Comparison of ENCODE assay signal across 8 mouse cellular contexts in the genomic region with DNA sequence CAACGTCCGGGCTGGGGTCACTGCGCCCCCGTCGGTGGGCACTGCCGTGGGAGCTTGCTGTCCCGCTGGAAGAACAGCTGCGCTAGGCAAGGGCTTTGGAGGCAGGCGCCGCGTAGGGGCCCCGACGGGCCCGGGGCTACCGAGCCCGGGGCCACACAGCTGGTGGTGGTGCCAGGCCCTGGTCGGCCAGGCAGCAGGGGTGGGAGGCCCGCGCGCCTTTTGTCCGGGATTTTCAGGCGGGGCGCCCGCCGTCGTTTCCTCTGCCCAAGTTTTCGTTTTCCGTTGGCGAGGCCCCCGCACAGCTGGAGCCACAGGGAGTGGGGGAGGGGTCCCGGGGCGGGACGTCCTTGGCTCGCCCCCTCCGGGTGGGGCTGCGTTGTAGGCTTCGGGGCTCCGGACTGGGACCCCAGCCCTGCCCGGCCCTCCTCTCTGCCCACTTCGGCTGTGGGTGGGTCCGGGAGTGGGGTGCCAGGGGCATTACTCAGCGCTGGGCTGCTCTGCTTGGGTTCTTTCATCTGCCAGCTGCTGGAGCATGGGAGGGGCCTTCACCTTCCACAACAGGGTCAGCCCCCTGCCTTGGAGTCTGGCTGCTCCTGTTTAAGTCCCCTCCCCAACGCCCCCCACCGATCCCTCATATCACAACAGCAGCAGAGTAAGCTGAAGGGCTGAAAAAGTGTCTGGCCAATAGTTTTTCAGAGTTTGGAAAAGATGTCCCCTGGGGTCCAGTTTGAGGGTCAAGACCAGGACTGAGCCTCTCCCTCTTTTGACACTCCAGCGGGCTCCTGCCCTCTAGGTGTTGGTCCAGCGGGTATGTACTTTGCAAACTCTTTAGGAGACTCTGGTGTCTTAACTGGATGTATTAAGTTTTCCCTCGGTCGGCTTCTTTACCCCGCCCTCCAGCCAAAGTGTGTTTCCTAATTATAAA. TPM values are rescaled to one million over a fixed set of nuclear protein-coding genes. Genes with fewer than 3 reads are reported as not detected.
DNase-seq lines count a peak whose midpoint lies in the region; ATAC-seq lines count a peak whose summit lies in the region.

No protein-coding gene starts in this region.

- no peaks in the 10 kb centered on the region for H3K9me3 ChIP-seq in embryonic facial prominence, embryonic 12.5 days
- H3K9me3 ChIP-seq in heart, embryonic 16.5 days (replicated peaks; ENCODE audit: control insufficient read depth, low read length), result no peaks in the 10 kb centered on the region
- H3K9me3 ChIP-seq in limb, embryonic 11.5 days (ENCODE audit: control insufficient read depth, low read length), result no peaks in the 10 kb centered on the region
- H3K9me3 ChIP-seq in midbrain, embryonic 14.5 days (ENCODE audit: control insufficient read depth, low read length), result no peaks in the 10 kb centered on the region

- H3K27ac ChIP-seq in embryonic facial prominence, embryonic 12.5 days, result peak overlapping the region; percentile 79
- H3K27ac ChIP-seq in heart, embryonic 16.5 days (ENCODE audit: low read length), result peak overlapping the region; percentile 93
- peak overlapping the region; percentile 70; the same call in 1 of the 2 replicates for H3K27ac ChIP-seq in limb, embryonic 11.5 days (replicated peaks; ENCODE audit: low read depth, low read length)
- no peak overlapping the region for H3K27ac ChIP-seq in midbrain, embryonic 14.5 days (replicated peaks; ENCODE audit: low read depth, low read length)

- WGBS in embryonic facial prominence, embryonic 12.5 days, result 2% methylated on average over 49 of the region's 49 CpGs
- 2% methylated on average over 45 of the region's 49 CpGs for WGBS in heart, embryonic 16.5 days
- WGBS in limb, embryonic 11.5 days, result 3% methylated on average over 49 of the region's 49 CpGs
- 3% methylated on average over 48 of the region's 49 CpGs for WGBS in midbrain, embryonic 14.5 days

- H3K4me2 ChIP-seq in embryonic facial prominence, embryonic 12.5 days (replicated peaks), result peak overlapping the region; percentile 81
- H3K4me2 ChIP-seq in heart, embryonic 16.5 days (ENCODE audit: low read depth, low read length), result peak overlapping the region; percentile 62
- H3K4me2 ChIP-seq in limb, embryonic 11.5 days (ENCODE audit: low read depth, severe bottlenecking), result peak overlapping the region; percentile 89
- peak overlapping the region; percentile 54 for H3K4me2 ChIP-seq in midbrain, embryonic 14.5 days (ENCODE audit: low read length)

- peak overlapping the region; percentile 83 for H3K9ac ChIP-seq in embryonic facial prominence, embryonic 12.5 days
- peak overlapping the region; percentile 95 for H3K9ac ChIP-seq in heart, embryonic 16.5 days (ENCODE audit: low read length)
- peak overlapping the region; percentile 76 for H3K9ac ChIP-seq in limb, embryonic 11.5 days (ENCODE audit: low read length)
- peak overlapping the region; percentile 52 for H3K9ac ChIP-seq in midbrain, embryonic 14.5 days (replicated peaks; ENCODE audit: low read length)

- peak overlapping the region; percentile 86 for H3K4me3 ChIP-seq in embryonic facial prominence, embryonic 12.5 days
- peak overlapping the region; percentile 91 for H3K4me3 ChIP-seq in heart, embryonic 16.5 days (ENCODE audit: low read length)
- H3K4me3 ChIP-seq in limb, embryonic 11.5 days (ENCODE audit: low read depth, low read length), result peak overlapping the region; percentile 91
- H3K4me3 ChIP-seq in midbrain, embryonic 14.5 days (replicated peaks; ENCODE audit: low read depth, low read length), result peak overlapping the region; percentile 38

- peaks cover 28% of the 10 kb centered on the region for H3K4me1 ChIP-seq in embryonic facial prominence, embryonic 12.5 days
- H3K4me1 ChIP-seq in heart, embryonic 16.5 days (ENCODE audit: control insufficient read depth, insufficient read depth, low read length), result peaks cover 23% of the 10 kb centered on the region
- peaks cover 17% of the 10 kb centered on the region for H3K4me1 ChIP-seq in limb, embryonic 11.5 days (ENCODE audit: control insufficient read depth, insufficient read depth, low read length)
- peaks cover 7% of the 10 kb centered on the region; the same call in 1 of the 2 replicates for H3K4me1 ChIP-seq in midbrain, embryonic 14.5 days (ENCODE audit: control insufficient read depth, insufficient read depth, low read length)

- intact Hi-C loops in left cerebral cortex, postnatal 14 days (cut with DNase I), result no loop called here

- DNase-seq in 3134 (ENCODE audit: extremely low read depth, insufficient read length, low spot score), result peak; percentile 75
- DNase-seq in CD4-positive helper T cell, adult 2 months (ENCODE audit: low read depth, low spot score), result peak; percentile 29
- peak; percentile 76 for DNase-seq in limb, embryonic 11.5 days (ENCODE audit: low spot score)
- no peak for DNase-seq in midbrain, embryonic 14.5 days
- no peak for DNase-seq in left cerebral cortex, postnatal 14 days (ENCODE audit: low spot score in 2 of 2)

- H3K27me3 ChIP-seq in embryonic facial prominence, embryonic 12.5 days, result no peaks in the 10 kb centered on the region
- no peaks in the 10 kb centered on the region for H3K27me3 ChIP-seq in heart, embryonic 16.5 days (ENCODE audit: control insufficient read depth, insufficient read depth, low read length)
- no peaks in the 10 kb centered on the region for H3K27me3 ChIP-seq in limb, embryonic 11.5 days (ENCODE audit: control insufficient read depth, insufficient read depth, low read length)
- peaks cover 5% of the 10 kb centered on the region; the same call in 1 of the 2 replicates for H3K27me3 ChIP-seq in midbrain, embryonic 14.5 days (ENCODE audit: control insufficient read depth, insufficient read depth, low read length)

- no peaks in the 10 kb centered on the region for H3K36me3 ChIP-seq in embryonic facial prominence, embryonic 12.5 days
- no peaks in the 10 kb centered on the region for H3K36me3 ChIP-seq in heart, embryonic 16.5 days (ENCODE audit: control insufficient read depth, insufficient read depth)
- H3K36me3 ChIP-seq in limb, embryonic 11.5 days (ENCODE audit: control insufficient read depth, insufficient read depth, low read length), result no peaks in the 10 kb centered on the region
- no peaks in the 10 kb centered on the region for H3K36me3 ChIP-seq in midbrain, embryonic 14.5 days (ENCODE audit: control insufficient read depth, insufficient read depth, low read length)

- ATAC-seq in embryonic facial prominence, embryonic 12.5 days (ENCODE audit: insufficient number of reproducible peaks, insufficient read depth, low FRiP score, low TSS enrichment), result peak; percentile 39
- ATAC-seq in heart, embryonic 16.5 days (replicated peaks; ENCODE audit: extremely low read depth, insufficient read depth, low FRiP score), result peak; percentile 52
- peak; percentile 55 for ATAC-seq in limb, embryonic 11.5 days (ENCODE audit: insufficient number of reproducible peaks, low FRiP score, low TSS enrichment, low read depth)
- peak; percentile 24; the same call in 1 of the 2 replicates for ATAC-seq in midbrain, embryonic 14.5 days (ENCODE audit: low FRiP score, low TSS enrichment)
- no peak for ATAC-seq in erythroid progenitor cell, adult 5-6 weeks (replicated peaks; ENCODE audit: low FRiP score, poor library complexity, severe bottlenecking)

RNA-seq across cellular contexts. Expression of a gene that starts 0.6 kb away (rescaled TPM):
- polyA plus RNA-seq in embryonic facial prominence, embryonic 12.5 days (2016; fragmentation: Nextera tagmentation; extraction: Ambion mirVana), result 8.5 and 10.1 TPM in 2 replicates
- polyA plus RNA-seq in heart, embryonic 16.5 days (2015; fragmentation: Nextera tagmentation; extraction: Ambion mirVana), result 5.5 and 6.1 TPM in 2 replicates
- 3.8 and 4.2 TPM in 2 replicates for polyA plus RNA-seq in limb, embryonic 11.5 days (2014; fragmentation: Nextera tagmentation; extraction: Ambion mirVana)
- 7.8 and 13.1 TPM in 2 replicates for polyA plus RNA-seq in midbrain, embryonic 14.5 days (2014; fragmentation: Nextera tagmentation; extraction: Ambion mirVana)
- total RNA-seq in erythroid progenitor cell, adult 5-6 weeks (2015; ENCODE audit: low replicate concordance), result 76.8 and 82.6 TPM in 2 replicates
- total RNA-seq in erythroid progenitor cell, adult 5-6 weeks (2017; ENCODE audit: low replicate concordance), result 65.7 and 71.1 TPM in 2 replicates
- total RNA-seq in left cerebral cortex, postnatal 14 days (2021), result 10 to 100 TPM; 70.1 to 71.4 TPM

RNA-seq across cellular contexts. Expression of a gene that starts 53.6 kb away (rescaled TPM):
- polyA plus RNA-seq in embryonic facial prominence, embryonic 12.5 days (2016; fragmentation: Nextera tagmentation; extraction: Ambion mirVana), result 5.5 and 6.1 TPM in 2 replicates
- polyA plus RNA-seq in heart, embryonic 16.5 days (2015; fragmentation: Nextera tagmentation; extraction: Ambion mirVana), result 3.1 and 3.2 TPM in 2 replicates
- polyA plus RNA-seq in limb, embryonic 11.5 days (2014; fragmentation: Nextera tagmentation; extraction: Ambion mirVana), result 2.1 and 2.2 TPM in 2 replicates
- polyA plus RNA-seq in midbrain, embryonic 14.5 days (2014; fragmentation: Nextera tagmentation; extraction: Ambion mirVana), result 6.9 and 10.4 TPM in 2 replicates
- total RNA-seq in erythroid progenitor cell, adult 5-6 weeks (2015; ENCODE audit: low replicate concordance), result 2.5 and 2.9 TPM in 2 replicates
- 5.4 and 6.0 TPM in 2 replicates for total RNA-seq in erythroid progenitor cell, adult 5-6 weeks (2017; ENCODE audit: low replicate concordance)
- total RNA-seq in left cerebral cortex, postnatal 14 days (2021), result 10 to 100 TPM; 88.1 to 90.7 TPM

Comparison
In these comparisons a context has a peak if more than half of its experiments do, and no peak if none do; other contexts are left out.
1. DNase-seq: peak in 3134 (single experiment), CD4-positive helper T cell, adult 2 months (single experiment) and limb, embryonic 11.5 days (single experiment); none in midbrain, embryonic 14.5 days (single experiment) and left cerebral cortex, postnatal 14 days (0 of 2).
2. H3K4me3 ChIP-seq: peak in every context shown above with its lines; median percentile 91 in heart, embryonic 16.5 days; 91 in limb, embryonic 11.5 days; 86 in embryonic facial prominence, embryonic 12.5 days; 38 in midbrain, embryonic 14.5 days.
3. Peak in every context shown above with its lines, with median percentiles within 50 percentile points of each other: H3K4me2 ChIP-seq and H3K9ac ChIP-seq.